Mouse (Mus musculus): ENCODE data around the gene St8sia4. TPM values are rescaled to one million over a fixed set of nuclear protein-coding genes. Genes with fewer than 3 reads are reported as not detected.

Gene St8sia4
- polyA plus RNA-seq, 1 experiment = 0.01 TPM

GRCm38 (mm10) chr1:95591101-95591500 lies 76.3 kb downstream of the St8sia4 start:
- Histone ChIP-seq H3K27me3 (ENCODE audit: control insufficient read depth, insufficient read depth, insufficient read length) (no peaks in the 10 kb centered on the region), H3K79me3 (ENCODE audit: low read depth) (no peaks in the 10 kb centered on the region), H3K4me3 (ENCODE audit: insufficient read depth, poor library complexity, severe bottlenecking) (no peak overlapping the region), H3K79me2 (ENCODE audit: control insufficient read depth, insufficient read depth) (no peaks in the 10 kb centered on the region), H3ac (ENCODE audit: control insufficient read depth, insufficient read length, low read depth) (no peak overlapping the region), H3K36me3 (ENCODE audit: control insufficient read depth, insufficient read depth) (no peaks in the 10 kb centered on the region)
- TF ChIP-seq MYOG (IDR thresholded peaks at IDR 0.05; ENCODE audit: control insufficient read depth, extremely low read depth, insufficient read length) (no peak), MYOD1 (IDR thresholded peaks at IDR 0.05; ENCODE audit: control insufficient read depth, insufficient read length, low read depth) (no peak), FOSL1 (IDR thresholded peaks at IDR 0.05; ENCODE audit: insufficient read depth, low read length, poor library complexity, severe bottlenecking) (no peak), USF1 (IDR thresholded peaks at IDR 0.05; ENCODE audit: low read depth) (no peak), CTCF (IDR thresholded peaks at IDR 0.05; ENCODE audit: control insufficient read depth, insufficient read depth, insufficient read length) (no peak), MAX (IDR thresholded peaks at IDR 0.05) (no peak), CEBPB (IDR thresholded peaks at IDR 0.05; ENCODE audit: low read depth) (no peak)

GRCm38 (mm10) chr1:95590108-95590507 lies 77.3 kb downstream of the St8sia4 start:
- Histone ChIP-seq H3K36me3 (ENCODE audit: control insufficient read depth, insufficient read depth) (no peaks in the 10 kb centered on the region), H3ac (ENCODE audit: control insufficient read depth, insufficient read length, low read depth) (no peak overlapping the region)
- TF ChIP-seq MYOG (IDR thresholded peaks at IDR 0.05; ENCODE audit: control insufficient read depth, extremely low read depth, insufficient read length) (no peak), CEBPB (IDR thresholded peaks at IDR 0.05; ENCODE audit: low read depth) (no peak), FOSL1 (IDR thresholded peaks at IDR 0.05; ENCODE audit: insufficient read depth, low read length, poor library complexity, severe bottlenecking) (no peak), MYOD1 (IDR thresholded peaks at IDR 0.05; ENCODE audit: control insufficient read depth, insufficient read length, low read depth) (no peak)

GRCm38 (mm10) chr1:95589471-95589870 lies 77.9 kb downstream of the St8sia4 start:
- TF ChIP-seq MYOD1 (IDR thresholded peaks at IDR 0.05; ENCODE audit: control insufficient read depth, insufficient read length, low read depth) (no peak), USF1 (IDR thresholded peaks at IDR 0.05; ENCODE audit: low read depth) (no peak), CTCF (IDR thresholded peaks at IDR 0.05; ENCODE audit: control insufficient read depth, insufficient read depth, insufficient read length) (no peak), MAX (IDR thresholded peaks at IDR 0.05) (no peak), MYOG (IDR thresholded peaks at IDR 0.05; ENCODE audit: control insufficient read depth, extremely low read depth, insufficient read length) (no peak)
- Histone ChIP-seq H3K79me3 (ENCODE audit: low read depth) (no peaks in the 10 kb centered on the region), H3K79me2 (ENCODE audit: control insufficient read depth, insufficient read depth) (no peaks in the 10 kb centered on the region), H3ac (ENCODE audit: control insufficient read depth, insufficient read length, low read depth) (no peak overlapping the region), H3K4me3 (ENCODE audit: insufficient read depth, poor library complexity, severe bottlenecking) (no peak overlapping the region), H3K36me3 (ENCODE audit: control insufficient read depth, insufficient read depth) (no peaks in the 10 kb centered on the region), H3K27me3 (ENCODE audit: control insufficient read depth, insufficient read depth, insufficient read length) (no peaks in the 10 kb centered on the region)

More at GRCm38 (mm10) chr1:95590108-95590507, 77.3 kb downstream of the St8sia4 start:
- no peaks in the 10 kb centered on the region for H3K79me2 ChIP-seq (ENCODE audit: control insufficient read depth, insufficient read depth)
- no peaks in the 10 kb centered on the region for H3K79me3 ChIP-seq (ENCODE audit: low read depth)
- no peak overlapping the region for H3K4me3 ChIP-seq (ENCODE audit: insufficient read depth, poor library complexity, severe bottlenecking)
- no peaks in the 10 kb centered on the region for H3K27me3 ChIP-seq (ENCODE audit: control insufficient read depth, insufficient read depth, insufficient read length)

- Histone ChIP-seq H3K27me3 (ENCODE audit: control insufficient read depth, insufficient read depth, insufficient read length) (no peaks in the 10 kb centered on the region), H3K36me3 (ENCODE audit: control insufficient read depth, insufficient read depth) (no peaks in the 10 kb centered on the region), H3K4me3 (ENCODE audit: insufficient read depth, poor library complexity, severe bottlenecking) (no peak overlapping the region), H3ac (ENCODE audit: control insufficient read depth, insufficient read length, low read depth) (no peak overlapping the region), H3K79me2 (ENCODE audit: control insufficient read depth, insufficient read depth) (no peaks in the 10 kb centered on the region), H3K79me3 (ENCODE audit: low read depth) (no peaks in the 10 kb centered on the region)
- no peak for TF ChIP-seq CEBPB (IDR thresholded peaks at IDR 0.05; ENCODE audit: low read depth)
- TF ChIP-seq MAX (IDR thresholded peaks at IDR 0.05) = no peak
- TF ChIP-seq USF1 (IDR thresholded peaks at IDR 0.05; ENCODE audit: low read depth) = no peak
- no peak for TF ChIP-seq MYOG (IDR thresholded peaks at IDR 0.05; ENCODE audit: control insufficient read depth, extremely low read depth, insufficient read length)
- no peak for TF ChIP-seq FOSL1 (IDR thresholded peaks at IDR 0.05; ENCODE audit: insufficient read depth, low read length, poor library complexity, severe bottlenecking)
- TF ChIP-seq CTCF (IDR thresholded peaks at IDR 0.05; ENCODE audit: control insufficient read depth, insufficient read depth, insufficient read length) = no peak
- no peak for TF ChIP-seq MYOD1 (IDR thresholded peaks at IDR 0.05; ENCODE audit: control insufficient read depth, insufficient read length, low read depth)
Observed at GRCm38 (mm10) chr1:95583310-95583709, 84.1 kb downstream of the St8sia4 start.

- TF ChIP-seq CTCF (IDR thresholded peaks at IDR 0.05; ENCODE audit: control insufficient read depth, insufficient read depth, insufficient read length) (no peak), FOSL1 (IDR thresholded peaks at IDR 0.05; ENCODE audit: insufficient read depth, low read length, poor library complexity, severe bottlenecking) (no peak), CEBPB (IDR thresholded peaks at IDR 0.05; ENCODE audit: low read depth) (no peak), USF1 (IDR thresholded peaks at IDR 0.05; ENCODE audit: low read depth) (no peak)
- Histone ChIP-seq H3K79me2 (ENCODE audit: control insufficient read depth, insufficient read depth) (no peaks in the 10 kb centered on the region), H3K36me3 (ENCODE audit: control insufficient read depth, insufficient read depth) (no peaks in the 10 kb centered on the region), H3K27me3 (ENCODE audit: control insufficient read depth, insufficient read depth, insufficient read length) (no peaks in the 10 kb centered on the region), H3K4me3 (ENCODE audit: insufficient read depth, poor library complexity, severe bottlenecking) (no peak overlapping the region), H3K79me3 (ENCODE audit: low read depth) (no peaks in the 10 kb centered on the region), H3ac (ENCODE audit: control insufficient read depth, insufficient read length, low read depth) (no peak overlapping the region)
Observed at GRCm38 (mm10) chr1:95582264-95582663, 85.1 kb downstream of the St8sia4 start.

Data from C2C12 (cell line).